Comparison of ENCODE assay signal across 21 mouse cellular contexts in the genomic region with DNA sequence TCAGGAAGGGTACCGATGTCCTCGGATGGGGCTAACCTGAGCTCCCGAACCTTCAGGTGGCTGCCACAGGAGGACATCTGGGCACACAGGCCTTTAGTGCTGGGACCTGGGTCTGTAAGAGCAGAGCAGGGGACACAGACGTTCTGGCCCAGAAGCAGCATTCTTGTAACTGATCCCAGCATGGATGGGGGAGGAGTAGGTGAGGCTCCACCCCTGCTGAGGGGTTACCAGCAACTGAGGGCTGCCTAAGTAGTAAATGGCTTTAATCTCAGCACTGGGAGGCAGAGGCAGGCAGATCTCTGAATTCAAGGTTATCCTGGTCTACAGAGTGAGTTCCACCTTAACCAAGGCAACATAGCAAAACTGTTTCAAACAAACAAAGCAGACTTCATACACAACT. TPM values are rescaled to one million over a fixed set of nuclear protein-coding genes. Genes with fewer than 3 reads are reported as not detected.
DNase-seq lines count a peak whose midpoint lies in the region; ATAC-seq and TF ChIP-seq lines count a peak whose summit lies in the region.
"Had no signal": no experiment of that assay in that cellular context is flagged by ENCODE, and none has a peak within 500 bp of the region (broad histone marks: within the 10 kb centered on the region; RNA-seq: fewer than 3 reads in every experiment).

No protein-coding gene starts in this region.

- no peaks in the 10 kb centered on the region for H3K4me1 ChIP-seq in hindbrain, postnatal 0 days (ENCODE audit: insufficient read depth, low read length)
- H3K4me1 ChIP-seq: embryonic facial prominence, embryonic 10.5 days; embryonic facial prominence, embryonic 12.5 days; forebrain, embryonic 13.5 days; forebrain, embryonic 15.5 days had no signal

- ATAC-seq in hindbrain, postnatal 0 days: no peak
- ATAC-seq: activated CD4-positive, CD25-positive, alpha-beta regulatory T cell, adult 4 months; forebrain, embryonic 13.5 days; forebrain, embryonic 15.5 days; forebrain, postnatal 0 days had no signal

- no peak overlapping the region for H3K9ac ChIP-seq in hindbrain, postnatal 0 days (replicated peaks; ENCODE audit: low read length)
- H3K9ac ChIP-seq: embryonic facial prominence, embryonic 12.5 days; forebrain, embryonic 13.5 days; forebrain, embryonic 15.5 days; forebrain, postnatal 0 days had no signal

- H3K4me3 ChIP-seq in hindbrain, postnatal 0 days (ENCODE audit: low read length): no peak overlapping the region
- H3K4me3 ChIP-seq: embryonic facial prominence, embryonic 10.5 days; embryonic facial prominence, embryonic 12.5 days; forebrain, embryonic 13.5 days; forebrain, embryonic 15.5 days had no signal

- H3K27ac ChIP-seq in hindbrain, postnatal 0 days: no peak overlapping the region
- H3K27ac ChIP-seq: embryonic facial prominence, embryonic 10.5 days; embryonic facial prominence, embryonic 12.5 days; forebrain, embryonic 13.5 days; forebrain, embryonic 15.5 days had no signal

- no peak overlapping the region for H3K4me2 ChIP-seq in hindbrain, postnatal 0 days (ENCODE audit: low read depth, low read length)
- H3K4me2 ChIP-seq: embryonic facial prominence, embryonic 12.5 days; forebrain, embryonic 13.5 days; forebrain, embryonic 15.5 days had no signal

- H3K9me3 ChIP-seq in hindbrain, postnatal 0 days (ENCODE audit: low read length): no peaks in the 10 kb centered on the region
- H3K9me3 ChIP-seq: embryonic facial prominence, embryonic 10.5 days; embryonic facial prominence, embryonic 12.5 days; forebrain, embryonic 13.5 days; forebrain, embryonic 15.5 days; G1E had no signal

- 80% methylated on average over 4 of the region's 4 CpGs for WGBS in hindbrain, postnatal 0 days

- H3K36me3 ChIP-seq in hindbrain, postnatal 0 days (ENCODE audit: insufficient read depth, low read length): peaks cover 26% of the 10 kb centered on the region

- TF ChIP-seq CTCF in hindbrain, postnatal 0 days (IDR thresholded peaks at IDR 0.05; ENCODE audit: low read depth): no peak

- DNase-seq in ES-CJ7 (ENCODE audit: low read depth, low spot score) (peak; percentile 67), R1 (ENCODE audit: low read depth, low spot score) (peak; percentile 79)
- DNase-seq in yolk sac, embryonic 10.5 days (ENCODE audit: low spot score): no peak
- no peak for DNase-seq in right cerebral cortex, postnatal 14 days
- DNase-seq in hindbrain, postnatal 0 days (ENCODE audit: low spot score): no peak
- DNase-seq: adrenal gland, adult 8-10 months; adrenal gland, postnatal 14 days; adrenal gland, postnatal 36 days; cerebellum, adult 11-12 months; cerebellum, adult 2 months; cerebellum, adult 9-10 months; cerebellum, postnatal 10 days; cerebellum, postnatal 25 days; forebrain, postnatal 0 days had no signal

- H3K27me3 ChIP-seq in hindbrain, postnatal 0 days (ENCODE audit: insufficient read depth, low read length): no peaks in the 10 kb centered on the region
- H3K27me3 ChIP-seq: embryonic facial prominence, embryonic 12.5 days; forebrain, embryonic 13.5 days; forebrain, embryonic 15.5 days; Patski had no signal

RNA-seq across cellular contexts. Expression of a gene that starts 7.7 kb away (rescaled TPM):
- 42.6 and 58.0 TPM in 2 replicates for total RNA-seq in hindbrain, postnatal 0 days (2014; rRNA removed)
- 19.3 and 20.7 TPM in 2 replicates for polyA plus RNA-seq in hindbrain, postnatal 0 days (2015; fragmentation: Nextera tagmentation; extraction: Ambion mirVana)

RNA-seq across cellular contexts. Expression of a gene that starts 12.5 kb away (rescaled TPM):
- total RNA-seq in hindbrain, postnatal 0 days (2014; rRNA removed): 12.5 and 19.0 TPM in 2 replicates
- 36.7 and 38.3 TPM in 2 replicates for polyA plus RNA-seq in hindbrain, postnatal 0 days (2015; fragmentation: Nextera tagmentation; extraction: Ambion mirVana)

RNA-seq across cellular contexts. Expression of a gene that starts 45.6 kb away (rescaled TPM):
- total RNA-seq in hindbrain, postnatal 0 days (2014; rRNA removed): 86.9 and 115 TPM in 2 replicates
- 125 and 129 TPM in 2 replicates for polyA plus RNA-seq in hindbrain, postnatal 0 days (2015; fragmentation: Nextera tagmentation; extraction: Ambion mirVana)

Comparison
In these comparisons a context has a peak if more than half of its experiments do, and no peak if none do; other contexts are left out.
1. DNase-seq: peak in ES-CJ7 (single experiment) and R1 (single experiment); none in yolk sac, embryonic 10.5 days (single experiment), right cerebral cortex, postnatal 14 days (single experiment) and hindbrain, postnatal 0 days (single experiment).